Mouse (Mus musculus) G1E (cell line): ENCODE measurements around the gene Drc3. TPM values are rescaled to one million over a fixed set of nuclear protein-coding genes. Genes with fewer than 3 reads are reported as not detected.
A peak's percentile ranks its signal among the peaks of the same experiment; 100 is the strongest.

Source experiments
- ATAC-seq: 2 replicates; pipeline ENCODE4 v1.8.0; 2016; ENCODE audit warnings: mild to moderate bottlenecking; ENCODE audit not compliant: insufficient number of reproducible peaks, poor library complexity, low FRiP score, severe bottlenecking; ENCODE audit errors: extremely low read depth
- DNase-seq: peaks from one replicate; pipeline ENCODE4 v3.0.0; 2012; ENCODE audit warnings: low spot score
- H3K27me3 ChIP-seq: 2 replicates; pipeline ENCODE4 v1.6.1; 2012; ENCODE audit warnings: mild to moderate bottlenecking, low read length, inconsistent platforms; ENCODE audit not compliant: insufficient read depth
- H3K36me3 ChIP-seq: replicated peaks from 2 replicates; pipeline ENCODE3; 2012; ENCODE audit warnings: mild to moderate bottlenecking, inconsistent platforms
- H3K4me1 ChIP-seq: 2 replicates; pipeline ENCODE4 v1.6.1; 2012; ENCODE audit warnings: low read depth, low read length, inconsistent platforms, mixed read lengths; ENCODE audit not compliant: insufficient read depth
- H3K4me3 ChIP-seq: 2 replicates; pipeline ENCODE4 v1.5.1; 2012; ENCODE audit warnings: low read depth, mild to moderate bottlenecking, inconsistent platforms, low read length, moderate library complexity, mixed read lengths
- H3K9me3 ChIP-seq: replicated peaks from 2 replicates; pipeline ENCODE4 v1.6.1; 2012; ENCODE audit warnings: inconsistent platforms
- CTCF ChIP-seq: IDR thresholded peaks from 2 replicates; pipeline ENCODE4 v1.5.1; 2012; ENCODE audit warnings: low read depth, low read length, inconsistent platforms, mixed read lengths
- GATA1 ChIP-seq: IDR thresholded peaks from 2 replicates; pipeline ENCODE4 v1.6.1; 2012; ENCODE audit warnings: borderline replicate concordance, low read length, inconsistent platforms, mixed read lengths
- GATA2 ChIP-seq: IDR thresholded peaks from 2 replicates; pipeline ENCODE4 v1.6.1; 2012; ENCODE audit warnings: low read depth, low read length, inconsistent platforms, borderline replicate concordance
- POLR2AphosphoS5 ChIP-seq: IDR thresholded peaks from 2 replicates; pipeline ENCODE4 v1.6.1; 2012; ENCODE audit warnings: low read depth, low read length, inconsistent platforms; ENCODE audit not compliant: insufficient replicate concordance
- TAL1 ChIP-seq: conservative IDR thresholded peaks from 2 replicates; pipeline ENCODE4 v1.6.1; 2012; ENCODE audit warnings: low read depth, low read length, inconsistent platforms, mixed read lengths
- polyA plus RNA-seq: library from polyadenylated mRNA; stranded (reverse); fragments of >175 nt; gene quantifications from 2 replicates; pipeline ENCODE4 v1.2.3, GENCODE M21; 2012
- total RNA-seq, 2 experiments: library from RNA; stranded (forward) in 1 of 2; stranded (reverse) in 1 of 2; fragments of 200-1000 nt in 1 of 2; fragments of >200 nt in 1 of 2; fragmentation: Nextera tagmentation in 1 of 2; gene quantifications; 2 replicates each; pipeline ENCODE4 v1.2.3; 2014 to 2017

Gene Drc3
- total RNA-seq (2014; fragmentation: Nextera tagmentation) (1.1 TPM in 1 of 2 replicates, not detected in the other), total RNA-seq (2017) (0.99 and 1.4 TPM in 2 replicates), polyA plus RNA-seq (0.07 TPM in 2 replicates)

GRCm38 (mm10) chr11:60352559-60353411 lies at the start of gene Drc3, which contains the start of gene Tom1l2:
TSS of gene Drc3 (plus strand) at chr11:60353329.
TSS of gene Tom1l2 (minus strand) at chr11:60352905.
- peaks cover 2% of the 10 kb centered on the region; the same call in 1 of the 2 replicates for H3K27me3 ChIP-seq
- peaks cover 32% of the 10 kb centered on the region for H3K4me1 ChIP-seq
- no peaks in the 10 kb centered on the region for H3K9me3 ChIP-seq
- peak within 1 kb of the TSS; percentile 91 for H3K4me3 ChIP-seq
- peaks cover 4% of the 10 kb centered on the region for H3K36me3 ChIP-seq
- DNase-seq (peak; percentile 97), ATAC-seq (peak; percentile 98)
- TF ChIP-seq GATA1: no peak
- no peak for TF ChIP-seq TAL1
- no peak for TF ChIP-seq POLR2AphosphoS5
- TF ChIP-seq CTCF: no peak
- TF ChIP-seq GATA2: no peak

- no peak for TF ChIP-seq POLR2AphosphoS5
- TF ChIP-seq GATA1: no peak
- TF ChIP-seq TAL1: no peak
- no peak for TF ChIP-seq GATA2
- no peak for TF ChIP-seq CTCF
- H3K36me3 ChIP-seq: no peaks in the 10 kb centered on the region
- 0 out of 2 replicates have a peak, but pooled peaks cover 2% of the 10 kb centered on the region for H3K4me1 ChIP-seq
- DNase-seq: no peak
- no peak overlapping the region for H3K4me3 ChIP-seq
- H3K27me3 ChIP-seq: no peaks in the 10 kb centered on the region; the same call in 1 of the 2 replicates
- no peak for ATAC-seq
- H3K9me3 ChIP-seq: no peaks in the 10 kb centered on the region
These were observed 49.6 kb upstream of the Drc3 start for GRCm38 (mm10) chr11:60303497-60303896.

- Histone ChIP-seq H3K36me3 (no peaks in the 10 kb centered on the region), H3K4me1 (0 out of 2 replicates have a peak, but pooled peaks cover 5% of the 10 kb centered on the region), H3K9me3 (no peaks in the 10 kb centered on the region), H3K4me3 (no peak overlapping the region), H3K27me3 (no peaks in the 10 kb centered on the region; the same call in 1 of the 2 replicates)
- TF ChIP-seq POLR2AphosphoS5 (no peak), TAL1 (no peak), GATA1 (no peak), CTCF (no peak), GATA2 (no peak)
- DNase-seq (no peak), ATAC-seq (no peak)
These were observed 47.5 kb upstream of the Drc3 start for GRCm38 (mm10) chr11:60305611-60306010.

- no peaks in the 10 kb centered on the region for H3K9me3 ChIP-seq
- H3K27me3 ChIP-seq: no peaks in the 10 kb centered on the region; the same call in 1 of the 2 replicates
- 0 out of 2 replicates have a peak, but pooled peaks cover 4% of the 10 kb centered on the region for H3K4me1 ChIP-seq
- H3K4me3 ChIP-seq: no peak overlapping the region
- no peaks in the 10 kb centered on the region for H3K36me3 ChIP-seq
- ATAC-seq (no peak), DNase-seq (peak; percentile 13)
- TF ChIP-seq GATA2 (no peak), CTCF (0 out of 2 replicates have a peak, but pooled peaks have one; percentile 23), TAL1 (no peak), GATA1 (no peak), POLR2AphosphoS5 (no peak)
These were observed 46.3 kb upstream of the Drc3 start for GRCm38 (mm10) chr11:60306834-60307233.

GRCm38 (mm10) chr11:60307375-60307825 lies 45.7 kb upstream of the Drc3 start:
- no peaks in the 10 kb centered on the region for H3K9me3 ChIP-seq
- H3K27me3 ChIP-seq: no peaks in the 10 kb centered on the region
- H3K36me3 ChIP-seq: no peaks in the 10 kb centered on the region
- DNase-seq: no peak
- H3K4me3 ChIP-seq: no peak overlapping the region
- H3K4me1 ChIP-seq: 0 out of 2 replicates have a peak, but pooled peaks cover 4% of the 10 kb centered on the region
- ATAC-seq: no peak
- TF ChIP-seq CTCF (peak; percentile 23; the same call in 1 of the 2 replicates), TAL1 (no peak)

GRCm38 (mm10) chr11:60308061-60308460 lies 45.1 kb upstream of the Drc3 start:
- no peaks in the 10 kb centered on the region for H3K9me3 ChIP-seq
- 0 out of 2 replicates have a peak, but pooled peaks cover 4% of the 10 kb centered on the region for H3K4me1 ChIP-seq
- H3K36me3 ChIP-seq: peaks cover under 1% of the 10 kb centered on the region
- no peak for TF ChIP-seq TAL1
- no peak for TF ChIP-seq GATA2
- TF ChIP-seq POLR2AphosphoS5: no peak
- TF ChIP-seq GATA1: no peak
- TF ChIP-seq CTCF: no peak
- H3K27me3 ChIP-seq: no peaks in the 10 kb centered on the region
- no peak overlapping the region for H3K4me3 ChIP-seq
- no peak for ATAC-seq
- DNase-seq: no peak

GRCm38 (mm10) chr11:60308506-60309116 lies 44.5 kb upstream of the Drc3 start:
- Histone ChIP-seq H3K4me1 (0 out of 2 replicates have a peak, but pooled peaks cover 4% of the 10 kb centered on the region), H3K27me3 (no peaks in the 10 kb centered on the region), H3K4me3 (no peak overlapping the region), H3K9me3 (no peaks in the 10 kb centered on the region), H3K36me3 (peaks cover 3% of the 10 kb centered on the region)
- DNase-seq (no peak), ATAC-seq (no peak)
- no peak for TF ChIP-seq POLR2AphosphoS5
- no peak for TF ChIP-seq TAL1
- TF ChIP-seq GATA1: no peak
- TF ChIP-seq GATA2: no peak
- no peak for TF ChIP-seq CTCF
